Mouse (Mus musculus): ENCODE measurements around the gene Cacng6.

DNA sequence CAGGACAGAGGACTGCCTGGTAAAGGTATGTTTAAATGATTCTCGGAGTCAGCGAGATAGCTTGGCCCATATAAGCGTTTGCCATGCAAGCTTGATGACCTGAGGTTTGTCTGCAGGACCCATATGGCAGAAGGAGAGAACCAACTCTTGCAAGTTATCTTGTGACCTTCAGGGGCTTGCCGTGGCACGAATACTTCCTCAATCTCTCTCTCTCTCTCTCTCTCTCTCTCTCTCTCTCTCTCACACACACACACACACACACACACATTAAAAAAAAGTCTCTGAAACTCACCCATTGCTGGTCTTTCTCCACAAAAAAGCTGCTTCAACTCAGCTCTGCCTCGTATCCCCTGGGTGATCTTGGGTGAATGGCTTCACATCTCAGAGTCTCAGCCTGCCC is 35.1 kb upstream of the Cacng6 start:
- no peak for TF ChIP-seq POLR2A (IDR thresholded peaks at IDR 0.05; ENCODE audit: borderline replicate concordance, extremely low read depth, insufficient read depth, insufficient read length, poor library complexity, severe bottlenecking)
- no peak for TF ChIP-seq CTCF (IDR thresholded peaks at IDR 0.05; ENCODE audit: borderline replicate concordance, extremely low read depth, insufficient read depth, insufficient read length)
